Mouse (Mus musculus) large intestine, adult 2 months (tissue): ENCODE measurements around the gene Dnajb11. TPM values are rescaled to one million over a fixed set of nuclear protein-coding genes. Genes with fewer than 3 reads are reported as not detected.

ENCODE experiments used
- DNase-seq: peaks from one replicate; pipeline ENCODE4 v3.0.0-alpha.2; 2012; ENCODE audit warnings: low read depth, low spot score
- WGBS: fragments of 180-500 bp; shearing (Covaris S2); methylation state at CpG from one replicate; pipeline ENCODE4 v1.1.7; 2018; 5-methylcytosine and 5-hydroxymethylcytosine counted together
- polyA plus RNA-seq: library from polyadenylated mRNA; depleted of rRNA; stranded (reverse); fragments of >200 nt; gene quantifications from 2 replicates; pipeline ENCODE4 v1.2.3, GENCODE M21; 2012; rRNA removed

The Dnajb11 gene
- 30.0 and 30.4 TPM in 2 replicates for polyA plus RNA-seq

- under 1% methylated on average over 62 of the region's 62 CpGs for WGBS
- peak; percentile 100 for DNase-seq
Observed at GRCm38 (mm10) chr16:22857431-22858113, at the start of gene Dnajb11, which contains the start of gene Tbccd1. Gene Dnajb11 (plus strand): TSS chr16:22857845. Gene Tbccd1 (minus strand): TSS chr16:22857669.

GRCm38 (mm10) chr16:22811477-22811876, 46.2 kb upstream of the Dnajb11 start, which contains the start of gene Crygs:
Gene Crygs (minus strand): TSS chr16:22811577.
- WGBS: 45% methylated on average over 2 of the region's 2 CpGs

GRCm38 (mm10) chr16:22820731-22821130, 36.9 kb upstream of the Dnajb11 start:
- DNase-seq: no peak
- WGBS: 55% methylated on average over 8 of the region's 8 CpGs

More at GRCm38 (mm10) chr16:22811477-22811876, 46.2 kb upstream of the Dnajb11 start, which contains the start of gene Crygs:
- DNase-seq: no peak

GRCm38 (mm10) chr16:22832932-22833525, 24.6 kb upstream of the Dnajb11 start:
- WGBS: 75% methylated on average over 3 of the region's 3 CpGs
- DNase-seq: no peak

GRCm38 (mm10) chr16:22839146-22839857, 18.3 kb upstream of the Dnajb11 start:
- no peak for DNase-seq
- 75% methylated on average over 3 of the region's 3 CpGs for WGBS

- 80% methylated on average over 5 of the region's 5 CpGs for WGBS
Observed at GRCm38 (mm10) chr16:22842871-22843270, 14.8 kb upstream of the Dnajb11 start.

GRCm38 (mm10) chr16:22844061-22844801, 13.4 kb upstream of the Dnajb11 start:
- 1% methylated on average over 26 of the region's 26 CpGs for WGBS
- DNase-seq: peak; percentile 91

More at GRCm38 (mm10) chr16:22842871-22843270, 14.8 kb upstream of the Dnajb11 start:
- DNase-seq: no peak

GRCm38 (mm10) chr16:22844834-22845233, 12.8 kb upstream of the Dnajb11 start:
- WGBS: 13% methylated on average over 5 of the region's 5 CpGs
- DNase-seq: no peak

- WGBS: 40% methylated on average over 4 of the region's 4 CpGs
- DNase-seq: no peak
Observed at GRCm38 (mm10) chr16:22845481-22845880, 12.2 kb upstream of the Dnajb11 start.

- 58% methylated on average over 1 of the region's 1 CpGs for WGBS
Observed at GRCm38 (mm10) chr16:22847686-22848085, 10.0 kb upstream of the Dnajb11 start.

GRCm38 (mm10) chr16:22848331-22848730, 9.3 kb upstream of the Dnajb11 start:
- 88% methylated on average over 1 of the region's 1 CpGs for WGBS
- no peak for DNase-seq

More at GRCm38 (mm10) chr16:22847686-22848085, 10.0 kb upstream of the Dnajb11 start:
- no peak for DNase-seq

- no peak for DNase-seq
- 35% methylated on average over 4 of the region's 4 CpGs for WGBS
Observed at GRCm38 (mm10) chr16:22852709-22853108, 4.9 kb upstream of the Dnajb11 start.

- no peak for DNase-seq
- WGBS: 5% methylated on average over 9 of the region's 9 CpGs
Observed at GRCm38 (mm10) chr16:22856773-22857172, 872 bp upstream of the Dnajb11 start.

- WGBS: 93% methylated on average over 8 of the region's 8 CpGs
- DNase-seq: no peak
Observed at GRCm38 (mm10) chr16:22872397-22872796, 14.8 kb downstream of the Dnajb11 start.

- no peak for DNase-seq
- 79% methylated on average over 4 of the region's 4 CpGs for WGBS
Observed at GRCm38 (mm10) chr16:22873369-22873768, 15.7 kb downstream of the Dnajb11 start.

- no peak for DNase-seq
- 42% methylated on average over 9 of the region's 9 CpGs for WGBS
Observed at GRCm38 (mm10) chr16:22876218-22877043, 18.8 kb downstream of the Dnajb11 start.

GRCm38 (mm10) chr16:22877660-22878390, 20.2 kb downstream of the Dnajb11 start:
- no peak for DNase-seq
- WGBS: 57% methylated on average over 11 of the region's 11 CpGs

GRCm38 (mm10) chr16:22878716-22879115, 21.1 kb downstream of the Dnajb11 start:
- WGBS: 83% methylated on average over 7 of the region's 7 CpGs
- no peak for DNase-seq
